ENCODE assay signal across 12 mouse cellular contexts in genomic region chr2:165652281-165652680, GRCm38 (mm10). TPM values are rescaled to one million over a fixed set of nuclear protein-coding genes. Genes with fewer than 3 reads are reported as not detected.
DNase-seq lines count a peak whose midpoint lies in the region; ATAC-seq lines count a peak whose summit lies in the region.
"Had no signal": no experiment of that assay in that cellular context is flagged by ENCODE, and none has a peak within 500 bp of the region (broad histone marks: within the 10 kb centered on the region; RNA-seq: fewer than 3 reads in every experiment).

No protein-coding gene starts in this region.

- H3K27ac ChIP-seq in hindbrain, embryonic 15.5 days (replicated peaks), result no peak overlapping the region
- H3K27ac ChIP-seq: forebrain, embryonic 15.5 days had no signal

- H3K36me3 ChIP-seq in hindbrain, embryonic 15.5 days, result no peaks in the 10 kb centered on the region
- H3K36me3 ChIP-seq: forebrain, embryonic 15.5 days had no signal

- peak; percentile 23; the same call in 1 of the 2 replicates for ATAC-seq in hindbrain, embryonic 15.5 days (ENCODE audit: low FRiP score, low read depth)
- ATAC-seq: forebrain, embryonic 15.5 days had no signal

- no peaks in the 10 kb centered on the region for H3K27me3 ChIP-seq in hindbrain, embryonic 15.5 days
- H3K27me3 ChIP-seq: forebrain, embryonic 15.5 days had no signal

- WGBS in hindbrain, embryonic 15.5 days, result 67% methylated on average over 6 of the region's 6 CpGs

- H3K4me1 ChIP-seq in hindbrain, embryonic 15.5 days (replicated peaks), result peaks cover 28% of the 10 kb centered on the region

- H3K9me3 ChIP-seq in hindbrain, embryonic 15.5 days, result no peaks in the 10 kb centered on the region
- H3K9me3 ChIP-seq: forebrain, embryonic 15.5 days had no signal

- H3K9ac ChIP-seq in hindbrain, embryonic 15.5 days, result no peak overlapping the region
- H3K9ac ChIP-seq: forebrain, embryonic 15.5 days had no signal

- DNase-seq in cerebellum, postnatal 10 days, result peak; percentile 48 to 57
- DNase-seq in cerebellum, postnatal 4 days (ENCODE audit: low spot score in 2 of 2), result no peak
- DNase-seq in kidney, postnatal 4 days, result peak; percentile 37 to 55
- DNase-seq in kidney, adult 18-20 months, result no peak
- peak; percentile 44 for DNase-seq in brain, adult 2 months (ENCODE audit: low read depth, low spot score)
- DNase-seq in frontal cortex, postnatal 25 days (ENCODE audit: low spot score in 2 of 2), result no peak
- no peak for DNase-seq in gastrocnemius, postnatal 4 days (ENCODE audit: low spot score in 2 of 2)
- DNase-seq: cerebellum, adult 8-10 months; spleen, adult 18-20 months had no signal

- H3K4me3 ChIP-seq in hindbrain, embryonic 15.5 days, result no peak overlapping the region
- H3K4me3 ChIP-seq: forebrain, embryonic 15.5 days; myocyte had no signal

- H3K4me2 ChIP-seq in hindbrain, embryonic 15.5 days, result no peak overlapping the region
- H3K4me2 ChIP-seq: forebrain, embryonic 15.5 days had no signal

RNA-seq across cellular contexts. Expression of gene Eya2, which starts 57.4 kb away (rescaled TPM):
- 8.2 and 10.1 TPM in 2 replicates for polyA plus RNA-seq in hindbrain, embryonic 15.5 days (2015; fragmentation: Nextera tagmentation; extraction: Ambion mirVana)
- 10 to 100 TPM in 1 of 2 experiments, 1 to 10 TPM in 1; 6.0 to 15.0 TPM for total RNA-seq in gastrocnemius, postnatal 4 days (2021)

Comparison
In these comparisons a context has a peak if more than half of its experiments do, and no peak if none do; other contexts are left out.
1. DNase-seq: peak in cerebellum, postnatal 10 days (2 of 2), kidney, postnatal 4 days (2 of 2) and brain, adult 2 months (single experiment); none in cerebellum, postnatal 4 days (0 of 2), kidney, adult 18-20 months (single experiment), frontal cortex, postnatal 25 days (0 of 2) and gastrocnemius, postnatal 4 days (0 of 2).